Comparison of ENCODE assay signal across 9 mouse cellular contexts in the genomic region with DNA sequence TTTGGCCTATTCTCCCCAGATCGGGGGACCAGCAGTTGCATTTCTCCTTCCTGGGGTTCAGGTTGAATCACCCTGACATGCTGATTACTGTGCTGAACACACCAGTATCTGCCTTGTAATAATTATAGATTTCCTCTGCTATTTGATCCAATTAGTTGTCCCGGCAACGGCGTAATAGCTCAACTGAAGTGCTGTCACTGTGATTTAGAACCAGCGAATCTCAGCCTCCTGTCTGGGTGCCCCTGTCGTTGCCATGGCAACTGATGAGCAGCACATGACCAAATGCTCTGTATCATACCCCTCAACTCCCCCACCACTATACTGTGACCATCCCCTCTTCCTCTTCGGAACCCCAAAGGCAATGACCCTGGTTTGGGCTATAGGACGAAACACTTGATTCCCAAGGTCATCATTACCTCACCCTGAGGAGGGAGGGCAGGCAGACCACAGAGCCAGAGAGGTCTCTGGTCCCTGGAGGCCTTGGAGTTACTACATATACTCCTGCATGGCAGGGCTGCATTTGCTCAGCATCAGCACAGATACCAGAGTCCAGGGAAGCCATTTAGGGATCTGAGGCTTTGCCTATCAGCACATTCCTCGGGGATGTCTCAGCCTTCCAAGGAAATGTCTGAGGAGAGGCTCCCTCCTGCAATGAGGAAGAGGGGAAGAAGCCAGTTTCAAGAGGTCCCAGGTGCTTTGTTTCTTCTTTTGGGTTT. TPM values are rescaled to one million over a fixed set of nuclear protein-coding genes. Genes with fewer than 3 reads are reported as not detected.
A peak's percentile ranks its signal among the peaks of the same experiment; 100 is the strongest.
DNase-seq lines count a peak whose midpoint lies in the region; ATAC-seq and TF ChIP-seq lines count a peak whose summit lies in the region.
"Had no signal": no experiment of that assay in that cellular context is flagged by ENCODE, and none has a peak within 500 bp of the region (broad histone marks: within the 10 kb centered on the region; RNA-seq: fewer than 3 reads in every experiment).

No protein-coding gene starts in this region.

- ATAC-seq in embryonic facial prominence, embryonic 12.5 days (ENCODE audit: insufficient number of reproducible peaks, insufficient read depth, low FRiP score, low TSS enrichment): peak; percentile 72; the same call in 1 of the 2 replicates
- peak; percentile 84 for ATAC-seq in midbrain, postnatal 0 days (ENCODE audit: low FRiP score)
- ATAC-seq in heart, embryonic 11.5 days (replicated peaks; ENCODE audit: insufficient number of reproducible peaks, low FRiP score, low TSS enrichment): no peak

- H3K9me3 ChIP-seq in embryonic facial prominence, embryonic 12.5 days: no peaks in the 10 kb centered on the region
- no peaks in the 10 kb centered on the region for H3K9me3 ChIP-seq in midbrain, postnatal 0 days (ENCODE audit: low read length)
- H3K9me3 ChIP-seq in heart, embryonic 11.5 days (replicated peaks; ENCODE audit: control insufficient read depth, low read length): no peaks in the 10 kb centered on the region

- no peak overlapping the region for H3K4me3 ChIP-seq in embryonic facial prominence, embryonic 12.5 days
- H3K4me3 ChIP-seq in midbrain, postnatal 0 days (ENCODE audit: low read depth, low read length): no peak overlapping the region
- H3K4me3 ChIP-seq in heart, embryonic 11.5 days (ENCODE audit: low read depth, low read length): no peak overlapping the region

- TF ChIP-seq CTCF in midbrain, postnatal 0 days (IDR thresholded peaks at IDR 0.05): no peak

- H3K36me3 ChIP-seq in embryonic facial prominence, embryonic 12.5 days: no peaks in the 10 kb centered on the region
- H3K36me3 ChIP-seq in midbrain, postnatal 0 days (ENCODE audit: insufficient read depth, low read length): no peaks in the 10 kb centered on the region
- no peaks in the 10 kb centered on the region for H3K36me3 ChIP-seq in heart, embryonic 11.5 days (ENCODE audit: control insufficient read depth, insufficient read depth, low read length)

- 0 out of 2 replicates have a peak overlapping the region, but pooled peaks have one; percentile 51 for H3K27ac ChIP-seq in embryonic facial prominence, embryonic 12.5 days
- peak overlapping the region; percentile 73 for H3K27ac ChIP-seq in midbrain, postnatal 0 days (ENCODE audit: low read depth, low read length)
- H3K27ac ChIP-seq in heart, embryonic 11.5 days (ENCODE audit: low read depth, low read length): no peak overlapping the region

- no peak overlapping the region for H3K4me2 ChIP-seq in embryonic facial prominence, embryonic 12.5 days (replicated peaks)
- H3K4me2 ChIP-seq in midbrain, postnatal 0 days (ENCODE audit: low read depth, low read length, poor library complexity, severe bottlenecking): no peak overlapping the region
- H3K4me2 ChIP-seq in heart, embryonic 11.5 days: no peak overlapping the region

- peaks cover 19% of the 10 kb centered on the region for H3K4me1 ChIP-seq in embryonic facial prominence, embryonic 12.5 days
- peaks cover 18% of the 10 kb centered on the region for H3K4me1 ChIP-seq in midbrain, postnatal 0 days (ENCODE audit: insufficient read depth, low read length)
- peaks cover 6% of the 10 kb centered on the region; the same call in 1 of the 2 replicates for H3K4me1 ChIP-seq in heart, embryonic 11.5 days (ENCODE audit: control insufficient read depth, insufficient read depth, low read length)

- DNase-seq in brain, adult 2 months (ENCODE audit: low read depth, low spot score): peak; percentile 89
- DNase-seq in layer of hippocampus, adult 11-12 months (ENCODE audit: low spot score): peak; percentile 71
- DNase-seq in midbrain, postnatal 0 days (ENCODE audit: low spot score): peak; percentile 92
- no peak for DNase-seq in heart, adult 8-10 months (ENCODE audit: low spot score)
- no peak for DNase-seq in thymus, postnatal 36 days
- no peak for DNase-seq in ovary, postnatal 10 days (ENCODE audit: low spot score)

- no peaks in the 10 kb centered on the region for H3K27me3 ChIP-seq in embryonic facial prominence, embryonic 12.5 days
- no peaks in the 10 kb centered on the region for H3K27me3 ChIP-seq in midbrain, postnatal 0 days (ENCODE audit: insufficient read depth, low read length)
- no peaks in the 10 kb centered on the region for H3K27me3 ChIP-seq in heart, embryonic 11.5 days (ENCODE audit: control insufficient read depth, insufficient read depth, low read length)

- no peak overlapping the region for H3K9ac ChIP-seq in embryonic facial prominence, embryonic 12.5 days
- H3K9ac ChIP-seq in midbrain, postnatal 0 days (replicated peaks; ENCODE audit: low read length, poor library complexity, severe bottlenecking): no peak overlapping the region
- H3K9ac ChIP-seq in heart, embryonic 11.5 days (ENCODE audit: low read depth, low read length): no peak overlapping the region

- 32% methylated on average over 9 of the region's 9 CpGs for WGBS in embryonic facial prominence, embryonic 12.5 days
- WGBS in midbrain, postnatal 0 days: 20% methylated on average over 9 of the region's 9 CpGs
- WGBS in heart, embryonic 11.5 days (ENCODE audit: insufficient replicate concordance): 57% methylated on average over 9 of the region's 9 CpGs

RNA-seq across cellular contexts. Expression of gene Abat, which starts 26.1 kb away (rescaled TPM):
- 35.8 and 37.6 TPM in 2 replicates for polyA plus RNA-seq in embryonic facial prominence, embryonic 12.5 days (2016; fragmentation: Nextera tagmentation; extraction: Ambion mirVana)
- total RNA-seq in midbrain, postnatal 0 days (2014; rRNA removed): 117 and 137 TPM in 2 replicates
- polyA plus RNA-seq in midbrain, postnatal 0 days (2015; fragmentation: Nextera tagmentation; extraction: Ambion mirVana): 89.4 and 92.7 TPM in 2 replicates
- total RNA-seq in heart, adult 8-10 months (2022): 10 to 100 TPM in 3 of 4 experiments, 1 to 10 TPM in 1; 9.1 to 18.3 (median 14.6) TPM
- 32.2 and 43.8 TPM in 2 replicates for polyA plus RNA-seq in heart, embryonic 11.5 days (2014; fragmentation: Nextera tagmentation; extraction: Ambion mirVana)
- total RNA-seq: neutrophil, adult 5-6 weeks had no signal

Comparison
In these comparisons a context has a peak if more than half of its experiments do, and no peak if none do; other contexts are left out.
1. DNase-seq: peak in brain, adult 2 months (single experiment), layer of hippocampus, adult 11-12 months (single experiment) and midbrain, postnatal 0 days (single experiment); none in heart, adult 8-10 months (single experiment), thymus, postnatal 36 days (0 of 2) and ovary, postnatal 10 days (single experiment).